Mouse (Mus musculus): ENCODE data around the gene Emilin1. TPM values are rescaled to one million over a fixed set of nuclear protein-coding genes. Genes with fewer than 3 reads are reported as not detected.

The Emilin1 gene
- polyA plus RNA-seq, 1 experiment = 59.2 TPM

- DNase-seq (ENCODE audit: low spot score) = no peak
These were observed 46.1 kb downstream of the Emilin1 start for GRCm38 (mm10) chr5:30959198-30959854.

GRCm38 (mm10) chr5:30959966-30960501, 46.8 kb downstream of the Emilin1 start, which contains the start of gene Preb:
Gene Preb (minus strand): TSS chr5:30960361.
- DNase-seq (ENCODE audit: low spot score) = peak; percentile 98

DNA sequence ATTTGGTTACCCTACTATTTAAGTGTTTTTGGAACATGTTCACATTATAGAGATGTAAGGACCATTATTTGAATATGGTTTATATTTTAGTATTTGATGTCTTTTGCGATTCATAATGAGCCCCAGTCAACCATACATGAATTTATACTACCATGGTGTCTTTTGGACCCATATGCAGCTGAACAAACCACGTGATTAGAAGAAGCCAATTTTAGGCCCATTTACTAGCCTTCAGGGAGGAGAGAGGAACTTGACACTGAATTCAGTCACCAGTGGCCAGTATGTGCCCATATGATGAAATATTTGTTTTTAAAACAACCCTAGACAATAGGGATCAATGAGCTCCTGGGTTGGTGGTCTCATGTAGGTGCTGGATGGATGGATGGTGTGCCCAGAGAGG, 47.6 kb downstream of the Emilin1 start:
- no peak for DNase-seq (ENCODE audit: low spot score)

- no peak for DNase-seq (ENCODE audit: low spot score)
These were observed 48.6 kb downstream of the Emilin1 start for GRCm38 (mm10) chr5:30961545-30962505.

GRCm38 (mm10) chr5:30963916-30964315, 50.7 kb downstream of the Emilin1 start:
- no peak for DNase-seq (ENCODE audit: low spot score)

GRCm38 (mm10) chr5:30966189-30966588, 53.0 kb downstream of the Emilin1 start:
- DNase-seq (ENCODE audit: low spot score) = no peak

DNA sequence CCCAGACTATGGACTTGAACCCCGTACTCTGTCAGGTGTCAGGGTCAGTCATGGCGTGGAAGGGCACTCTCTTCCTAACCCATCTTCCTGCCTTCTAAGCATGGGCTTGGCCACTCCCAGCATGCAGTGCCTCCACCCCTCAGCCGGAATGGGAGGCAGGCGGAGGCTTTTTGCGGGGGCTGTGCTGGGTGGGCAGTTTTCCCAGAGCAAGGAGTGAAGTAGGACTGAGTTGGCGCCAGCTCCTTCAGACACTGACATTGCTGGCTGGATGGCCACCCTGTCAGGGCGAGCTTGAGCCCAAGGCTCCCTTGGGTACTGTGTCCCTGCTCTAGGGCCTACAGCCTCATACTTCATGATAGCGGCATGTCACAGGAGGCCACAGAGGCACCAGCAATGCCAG, 55.2 kb downstream of the Emilin1 start, which contains the start of gene Tcf23:
TSS of gene Tcf23 (plus strand) at position 247 of the 400 bp plus-strand sequence.
- no peak for DNase-seq (ENCODE audit: low spot score)

- DNase-seq (ENCODE audit: low spot score) = no peak
These were observed 56.2 kb downstream of the Emilin1 start for GRCm38 (mm10) chr5:30969440-30969839.

Other genes starting within 250 kb of the Emilin1 start
- gene Cenpa, start 246.6 kb upstream of the Emilin1 start, polyA plus RNA-seq (2012; rRNA removed) = 7.9 and 9.9 TPM in 2 replicates
- gene Dpysl5, start 201.8 kb upstream of the Emilin1 start, polyA plus RNA-seq (2012; rRNA removed) = 0.28 and 0.35 TPM in 2 replicates
- gene Mapre3, start 98.8 kb upstream of the Emilin1 start, polyA plus RNA-seq (2012; rRNA removed) = 51.9 and 59.3 TPM in 2 replicates
- gene Tmem214, start 45.4 kb upstream of the Emilin1 start, polyA plus RNA-seq (2012; rRNA removed) = 52.8 and 60.7 TPM in 2 replicates
- gene Agbl5, start 24.7 kb upstream of the Emilin1 start, polyA plus RNA-seq (2012; rRNA removed) = 16.5 and 16.6 TPM in 2 replicates
- gene Ost4, start 5.6 kb upstream of the Emilin1 start, polyA plus RNA-seq (2012; rRNA removed) = 268 and 335 TPM in 2 replicates
- 38.4 and 38.9 TPM in 2 replicates for gene Khk, start 8.0 kb downstream of the Emilin1 start, polyA plus RNA-seq (2012; rRNA removed)
- gene Cgref1, start 32.2 kb downstream of the Emilin1 start, polyA plus RNA-seq (2012; rRNA removed) = 14.0 and 15.0 TPM in 2 replicates
- 166 and 214 TPM in 2 replicates for gene Preb, start 47.0 kb downstream of the Emilin1 start, polyA plus RNA-seq (2012; rRNA removed)
- 0.50 and 0.66 TPM in 2 replicates for gene Tcf23, start 55.3 kb downstream of the Emilin1 start, polyA plus RNA-seq (2012; rRNA removed)
- 162 and 174 TPM in 2 replicates for gene Atraid, start 134.9 kb downstream of the Emilin1 start, polyA plus RNA-seq (2012; rRNA removed)
- 19.4 and 21.3 TPM in 2 replicates for gene Slc5a6, start 135.5 kb downstream of the Emilin1 start, polyA plus RNA-seq (2012; rRNA removed)
- gene Cad, start 141.4 kb downstream of the Emilin1 start, polyA plus RNA-seq (2012; rRNA removed) = 14.6 and 14.8 TPM in 2 replicates
- not detected in 2 replicates for gene Dnajc5g, start 192.9 kb downstream of the Emilin1 start, polyA plus RNA-seq (2012; rRNA removed)
- 0.04 TPM in 1 of 2 replicates, not detected in the other for gene Slc30a3, start 194.8 kb downstream of the Emilin1 start, polyA plus RNA-seq (2012; rRNA removed)
- not detected in 2 replicates for gene Trim54, start 203.3 kb downstream of the Emilin1 start, polyA plus RNA-seq (2012; rRNA removed)
- gene Ucn, start 225.4 kb downstream of the Emilin1 start, polyA plus RNA-seq (2012; rRNA removed) = not detected in 2 replicates
- 98.9 and 117 TPM in 2 replicates for gene Mpv17, start 240.8 kb downstream of the Emilin1 start, polyA plus RNA-seq (2012; rRNA removed)